Mouse (Mus musculus) liver, adult 2 months (tissue): Measurements from ENCODE around the gene Hmcn2.

ENCODE experiments used
- CTCF ChIP-seq: fragments of 200-500 bp; IDR thresholded peaks from 2 replicates; pipeline ENCODE4 v1.5.1; 2011; ENCODE audit warnings: low read depth, low read length, control low read depth
- POLR2A ChIP-seq: fragments of 200-500 bp; IDR thresholded peaks from 2 replicates; pipeline ENCODE4 v1.6.1; 2011; ENCODE audit warnings: low read length, control low read depth; ENCODE audit not compliant: insufficient read depth; ENCODE audit errors: extremely low read depth

DNA sequence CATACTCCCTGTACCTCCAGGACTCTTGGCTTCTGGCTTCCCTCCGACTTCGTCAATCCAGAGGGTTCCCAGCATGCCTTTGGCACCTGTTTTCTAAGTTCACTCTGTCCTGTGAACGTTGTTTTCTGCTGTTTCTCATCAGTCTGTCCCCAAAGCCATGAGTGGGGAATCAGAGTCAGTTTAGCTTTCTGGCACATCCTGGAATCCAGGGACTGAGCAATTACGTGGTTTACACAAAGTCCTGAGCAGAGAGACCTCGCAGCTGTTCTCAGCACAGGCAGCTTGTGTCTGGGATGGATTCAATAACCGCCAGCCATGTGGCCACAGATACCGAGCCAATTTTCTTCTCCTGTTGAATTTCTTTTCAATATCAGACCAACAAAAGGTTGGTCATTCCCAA lies 53.0 kb downstream of the Hmcn2 start:
- TF ChIP-seq POLR2A: no peak
- no peak for TF ChIP-seq CTCF
